Mouse (Mus musculus) limb, embryonic 15.5 days (tissue): ENCODE results near the gene Sik3. TPM values are rescaled to one million over a fixed set of nuclear protein-coding genes. Genes with fewer than 3 reads are reported as not detected.
A peak's percentile ranks its signal among the peaks of the same experiment; 100 is the strongest.

Experiments
- ATAC-seq: fragments of 200-750 bp; cut with Nextera tagmentation; 2 replicates; pipeline ENCODE4 v1.8.0; 2017; ENCODE audit warnings: low read depth, moderate TSS enrichment; ENCODE audit not compliant: insufficient number of reproducible peaks, low FRiP score, low TSS enrichment
- H3K27ac ChIP-seq: fragments of 300-500 bp; sonication (generic); 2 replicates; pipeline ENCODE4 v1.5.1; 2015; ENCODE audit warnings: moderate library complexity, mild to moderate bottlenecking, inconsistent platforms
- H3K27me3 ChIP-seq: fragments of 300-500 bp; sonication (generic); 2 replicates; pipeline ENCODE4 v1.6.1; 2015; ENCODE audit warnings: inconsistent platforms
- H3K36me3 ChIP-seq: fragments of 300-500 bp; sonication (generic); 2 replicates; pipeline ENCODE4 v1.6.1; 2015; ENCODE audit warnings: inconsistent platforms
- H3K4me1 ChIP-seq: fragments of 300-500 bp; sonication (generic); 2 replicates; pipeline ENCODE4 v1.6.1; 2015; ENCODE audit warnings: inconsistent platforms
- H3K4me2 ChIP-seq: fragments of 300-500 bp; sonication (generic); 2 replicates; pipeline ENCODE4 v1.6.1; 2015; ENCODE audit warnings: mild to moderate bottlenecking, inconsistent platforms
- H3K4me3 ChIP-seq: fragments of 300-500 bp; sonication (generic); 2 replicates; pipeline ENCODE4 v1.5.1; 2015; ENCODE audit warnings: mild to moderate bottlenecking, inconsistent platforms
- H3K9ac ChIP-seq: fragments of 300-500 bp; sonication (generic); 2 replicates; pipeline ENCODE4 v1.6.1; 2015; ENCODE audit warnings: inconsistent platforms
- H3K9me3 ChIP-seq: fragments of 300-500 bp; sonication (generic); 2 replicates; pipeline ENCODE4 v1.6.1; 2016; ENCODE audit warnings: inconsistent platforms
- WGBS: fragments of 180-500 bp; shearing (Covaris S2); methylation state at CpG from one replicate; pipeline ENCODE4 v1.1.7; 2015; 5-methylcytosine and 5-hydroxymethylcytosine counted together
- polyA plus RNA-seq: library from polyadenylated mRNA; unstranded; fragments of >200 nt; fragmentation: Nextera tagmentation; extraction: Ambion mirVana; gene quantifications from 2 replicates; pipeline ENCODE4 v1.2.1, GENCODE M21; 2015

Sik3 gene
- polyA plus RNA-seq, 1 experiment from 2014 or later, result 11.8 TPM

DNA sequence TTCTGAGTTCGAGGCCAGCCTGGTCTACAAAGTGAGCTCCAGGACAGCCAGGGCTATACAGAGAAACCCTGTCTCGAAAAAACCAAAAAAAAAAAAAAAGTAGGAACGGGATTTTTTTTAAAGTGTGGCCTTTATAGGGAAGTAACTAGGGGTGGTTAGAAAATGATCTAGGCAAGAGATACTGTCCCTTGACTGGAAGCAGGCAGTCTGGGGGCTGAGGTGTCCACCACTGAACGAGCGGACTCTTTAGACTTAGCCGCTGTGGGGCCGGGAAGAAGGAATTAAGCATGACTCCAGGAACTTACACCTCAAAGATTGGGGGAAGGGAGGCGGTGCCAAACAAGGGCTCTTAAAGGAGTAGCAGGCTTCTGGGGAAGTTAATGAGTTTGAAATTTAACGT lies 205.6 kb downstream of the Sik3 start:
- H3K4me3 ChIP-seq, result no peak overlapping the region
- 62% methylated on average over 9 of the region's 9 CpGs for WGBS
- H3K27me3 ChIP-seq, result no peaks in the 10 kb centered on the region
- H3K9ac ChIP-seq, result no peak overlapping the region
- no peaks in the 10 kb centered on the region for H3K9me3 ChIP-seq
- no peak for ATAC-seq
- H3K4me1 ChIP-seq, result no peaks in the 10 kb centered on the region
- H3K36me3 ChIP-seq, result peaks cover 54% of the 10 kb centered on the region
- H3K27ac ChIP-seq, result no peak overlapping the region
- H3K4me2 ChIP-seq, result no peak overlapping the region

DNA sequence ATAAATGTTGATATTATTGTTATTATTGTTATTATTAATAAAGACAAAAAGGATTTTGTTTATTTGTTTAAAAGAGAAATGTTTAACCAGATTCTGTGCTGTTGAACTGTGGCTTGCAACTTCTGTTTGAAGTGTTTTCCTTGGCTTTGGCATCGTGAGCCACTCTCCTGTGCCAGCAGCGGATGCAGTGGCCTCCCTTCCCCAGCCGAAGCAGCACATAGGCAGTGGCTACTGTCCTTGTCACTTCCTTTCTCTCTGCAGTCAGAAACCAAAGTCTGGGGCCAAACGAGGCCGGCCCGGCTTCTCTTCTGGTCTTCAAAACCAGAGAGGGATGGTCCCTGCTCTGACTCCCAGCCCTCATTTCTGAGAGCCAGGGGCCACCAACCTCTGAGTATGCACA lies 210.5 kb downstream of the Sik3 start:
- Histone ChIP-seq H3K36me3 (peaks cover 47% of the 10 kb centered on the region), H3K27me3 (no peaks in the 10 kb centered on the region), H3K9ac (no peak overlapping the region), H3K9me3 (no peaks in the 10 kb centered on the region), H3K27ac (no peak overlapping the region), H3K4me1 (no peaks in the 10 kb centered on the region), H3K4me3 (no peak overlapping the region), H3K4me2 (no peak overlapping the region)
- no peak for ATAC-seq
- WGBS, result 89% methylated on average over 6 of the region's 6 CpGs

DNA sequence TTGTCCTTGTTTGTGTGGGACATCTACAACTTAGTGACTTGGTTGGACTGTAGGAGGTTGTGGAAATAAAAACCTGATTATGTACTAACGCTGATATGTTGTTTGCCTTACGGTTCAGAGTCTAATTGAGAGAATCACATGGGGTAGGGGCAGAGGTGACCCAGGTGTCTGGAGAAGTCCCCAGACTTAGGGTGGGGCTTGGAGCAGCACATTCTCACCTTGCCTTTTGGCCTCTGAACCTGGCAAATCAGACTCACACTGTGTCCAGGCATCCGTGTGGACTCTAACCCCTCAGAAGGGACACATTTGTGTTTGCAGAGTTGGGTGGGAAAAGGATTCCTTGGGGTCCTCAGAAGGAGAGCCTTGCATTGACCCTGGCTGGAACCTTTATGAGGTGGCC lies 211.5 kb downstream of the Sik3 start:
- H3K36me3 ChIP-seq, result peaks cover 42% of the 10 kb centered on the region
- no peak for ATAC-seq
- 85% methylated on average over 3 of the region's 3 CpGs for WGBS
- no peaks in the 10 kb centered on the region; the same call in 1 of the 2 replicates for H3K27me3 ChIP-seq
- no peaks in the 10 kb centered on the region for H3K4me1 ChIP-seq
- no peak overlapping the region for H3K4me2 ChIP-seq
- H3K4me3 ChIP-seq, result no peak overlapping the region
- H3K9me3 ChIP-seq, result no peaks in the 10 kb centered on the region
- no peak overlapping the region for H3K9ac ChIP-seq
- H3K27ac ChIP-seq, result no peak overlapping the region

DNA sequence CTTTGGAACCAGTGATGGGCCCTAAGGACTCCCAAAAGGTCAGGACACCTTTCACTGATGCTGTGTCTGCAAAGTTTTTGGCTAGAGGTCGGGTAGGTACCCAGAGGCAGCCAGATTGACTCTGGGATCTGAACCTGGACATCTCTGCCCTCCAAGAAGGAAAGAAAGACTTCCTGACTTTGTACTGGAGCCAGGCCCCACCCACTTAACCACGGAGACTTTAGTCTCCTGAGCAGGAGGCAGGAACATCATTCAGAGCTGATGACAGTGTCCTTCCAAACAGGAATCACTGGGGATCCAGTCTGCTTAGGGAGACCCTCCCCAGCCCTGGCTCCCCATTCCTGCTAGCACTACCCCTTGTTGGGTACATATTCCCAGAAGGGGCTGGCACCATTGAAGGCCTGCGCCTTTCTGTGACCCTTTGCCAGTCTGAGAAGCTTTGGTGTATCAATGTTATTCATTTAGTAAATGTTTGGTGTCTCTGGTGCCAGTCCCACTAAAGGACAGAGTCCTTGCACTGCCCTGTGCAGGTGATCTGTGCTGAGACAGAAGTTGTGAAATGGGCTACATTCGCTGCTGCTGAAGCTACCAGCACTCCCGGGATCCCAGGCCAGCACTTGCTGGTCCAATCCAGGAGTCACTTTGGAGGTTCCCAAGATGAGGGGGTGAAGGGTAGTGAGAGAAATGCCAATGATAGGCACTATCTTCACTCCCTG lies 212.5 kb downstream of the Sik3 start:
- peaks cover 32% of the 10 kb centered on the region for H3K36me3 ChIP-seq
- no peak overlapping the region for H3K4me3 ChIP-seq
- peaks cover 7% of the 10 kb centered on the region for H3K4me1 ChIP-seq
- no peak overlapping the region for H3K27ac ChIP-seq
- WGBS, result 62% methylated on average over 5 of the region's 5 CpGs
- ATAC-seq, result no peak
- H3K4me2 ChIP-seq, result no peak overlapping the region
- H3K27me3 ChIP-seq, result no peaks in the 10 kb centered on the region; the same call in 1 of the 2 replicates
- H3K9me3 ChIP-seq, result no peaks in the 10 kb centered on the region
- no peak overlapping the region for H3K9ac ChIP-seq

DNA sequence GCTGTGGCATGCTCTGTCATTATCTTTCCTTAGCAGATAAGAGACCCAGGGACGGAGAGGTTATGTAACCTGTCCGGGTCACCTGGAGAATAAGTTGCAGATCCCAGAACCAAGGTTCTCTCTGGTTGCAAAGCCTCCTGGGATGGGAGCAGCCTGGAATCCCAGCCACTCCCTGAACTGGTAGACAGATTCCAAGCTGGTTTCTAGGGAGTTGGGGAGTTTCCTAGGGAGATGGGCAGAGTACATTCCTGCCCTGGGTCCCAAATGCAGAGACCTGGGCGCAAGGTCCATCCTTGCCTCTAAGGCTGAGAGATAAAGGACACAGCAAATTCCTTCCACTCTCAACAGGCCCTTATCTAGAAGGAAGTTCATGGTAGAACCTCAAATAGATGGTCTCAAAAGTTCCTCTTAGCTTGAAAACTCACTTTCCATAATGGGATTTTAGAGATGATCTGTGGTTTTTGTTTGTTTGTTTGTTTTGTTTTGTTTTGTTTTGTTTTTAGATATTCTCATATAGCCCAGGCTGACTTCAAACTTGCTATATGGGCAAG lies 214.5 kb downstream of the Sik3 start:
- Histone ChIP-seq H3K4me3 (no peak overlapping the region), H3K9me3 (no peaks in the 10 kb centered on the region), H3K9ac (no peak overlapping the region), H3K27me3 (no peaks in the 10 kb centered on the region; the same call in 1 of the 2 replicates), H3K4me2 (no peak overlapping the region), H3K36me3 (peaks cover 11% of the 10 kb centered on the region), H3K4me1 (peaks cover 15% of the 10 kb centered on the region), H3K27ac (no peak overlapping the region)
- WGBS, result 84% methylated on average over 3 of the region's 3 CpGs
- no peak for ATAC-seq

DNA sequence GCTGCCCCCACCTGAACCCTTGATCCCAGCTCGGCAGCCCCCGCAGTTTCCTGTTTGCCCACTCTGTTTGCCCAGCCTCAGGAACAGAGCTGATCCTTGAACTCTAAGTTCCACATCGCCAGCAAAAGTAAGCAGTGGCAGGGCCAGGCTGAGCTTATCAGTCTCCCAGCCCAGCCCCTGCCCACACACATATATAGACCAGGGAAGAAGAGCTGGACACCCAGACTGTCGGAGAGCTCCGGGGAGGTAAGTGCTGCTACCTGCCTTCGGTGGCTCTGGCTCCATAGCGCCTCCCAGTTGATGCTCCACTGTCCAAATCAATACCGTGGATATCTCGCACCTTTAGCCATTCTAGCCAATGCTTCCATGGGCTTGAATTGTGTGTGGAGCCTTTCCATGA lies 215.9 kb downstream of the Sik3 start, which contains the start of gene Apoa1:
Gene Apoa1, plus strand, starts transcription at position 90 of the 400 bp plus-strand sequence.
- H3K9ac ChIP-seq, result no peak within 1 kb of the TSS
- H3K36me3 ChIP-seq, result no peaks in the 10 kb centered on the region
- peak within 1 kb of the TSS; percentile 88; the same call in 1 of the 2 replicates for H3K4me2 ChIP-seq
- ATAC-seq, result no peak
- peaks cover 15% of the 10 kb centered on the region for H3K4me1 ChIP-seq
- no peaks in the 10 kb centered on the region; the same call in 1 of the 2 replicates for H3K27me3 ChIP-seq
- 73% methylated on average over 9 of the region's 9 CpGs for WGBS
- H3K27ac ChIP-seq, result no peak within 1 kb of the TSS
- no peaks in the 10 kb centered on the region for H3K9me3 ChIP-seq
- no peak within 1 kb of the TSS for H3K4me3 ChIP-seq

DNA sequence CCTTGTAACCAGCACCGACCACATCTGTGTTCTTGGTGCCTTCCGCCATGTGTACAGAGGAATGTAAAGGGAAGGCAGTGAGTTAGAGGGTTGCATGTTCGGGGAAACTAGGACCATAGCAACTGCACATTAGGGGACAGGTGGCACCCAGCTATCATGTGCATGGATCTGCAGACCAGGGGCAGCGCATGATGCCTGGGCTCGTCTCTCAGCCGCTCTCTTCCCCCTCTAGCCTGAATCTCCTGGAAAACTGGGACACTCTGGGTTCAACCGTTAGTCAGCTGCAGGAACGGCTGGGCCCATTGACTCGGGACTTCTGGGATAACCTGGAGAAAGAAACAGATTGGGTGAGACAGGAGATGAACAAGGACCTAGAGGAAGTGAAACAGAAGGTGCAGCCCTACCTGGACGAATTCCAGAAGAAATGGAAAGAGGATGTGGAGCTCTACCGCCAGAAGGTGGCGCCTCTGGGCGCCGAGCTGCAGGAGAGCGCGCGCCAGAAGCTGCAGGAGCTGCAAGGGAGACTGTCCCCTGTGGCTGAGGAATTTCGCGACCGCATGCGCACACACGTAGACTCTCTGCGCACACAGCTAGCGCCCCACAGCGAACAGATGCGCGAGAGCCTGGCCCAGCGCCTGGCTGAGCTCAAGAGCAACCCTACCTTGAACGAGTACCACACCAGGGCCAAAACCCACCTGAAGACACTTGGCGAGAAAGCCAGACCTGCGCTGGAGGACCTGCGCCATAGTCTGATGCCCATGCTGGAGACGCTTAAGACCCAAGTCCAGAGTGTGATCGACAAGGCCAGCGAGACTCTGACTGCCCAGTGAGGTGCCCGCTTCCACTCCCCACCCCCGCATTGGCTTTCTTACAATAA lies 217.2 kb downstream of the Sik3 start:
- no peaks in the 10 kb centered on the region; the same call in 1 of the 2 replicates for H3K27me3 ChIP-seq
- whole genome bisulfite sequencing, result 15% methylated on average over 37 of the region's 37 CpGs
- no peaks in the 10 kb centered on the region for H3K9me3 ChIP-seq
- peak overlapping the region; percentile 88 for H3K4me2 ChIP-seq
- H3K4me1 ChIP-seq, result peaks cover 15% of the 10 kb centered on the region
- peak overlapping the region; percentile 48 for H3K4me3 ChIP-seq
- peak overlapping the region; percentile 15; the same call in 1 of the 2 replicates for H3K9ac ChIP-seq
- ATAC-seq, result peak; percentile 73; the same call in 1 of the 2 replicates
- no peaks in the 10 kb centered on the region for H3K36me3 ChIP-seq
- no peak overlapping the region for H3K27ac ChIP-seq

DNA sequence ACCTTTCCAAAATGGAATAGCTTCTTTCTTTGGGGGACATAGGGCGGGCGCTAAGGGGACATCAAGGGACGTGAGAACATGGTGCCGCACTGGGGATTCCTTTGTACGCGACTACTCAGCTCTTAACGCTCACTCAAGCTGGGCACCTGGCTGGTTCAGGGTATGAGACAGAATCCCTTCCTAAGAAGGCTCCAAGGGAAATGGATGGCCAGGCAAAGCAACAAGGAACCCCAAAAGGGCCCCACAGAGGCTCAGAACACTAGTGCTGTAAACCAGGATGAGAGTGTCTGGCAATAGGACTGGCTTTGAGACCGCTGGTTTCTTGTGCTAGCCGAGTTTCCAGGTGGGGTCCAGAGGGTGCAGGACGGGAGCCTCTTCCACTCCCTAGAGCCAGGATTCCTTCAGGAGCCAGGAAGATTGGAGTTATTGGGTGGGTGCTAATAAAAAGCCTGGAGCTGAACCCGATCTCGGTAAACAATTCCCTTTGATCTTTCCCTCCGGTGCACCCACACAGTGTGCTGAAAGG lies 217.9 kb downstream of the Sik3 start:
- H3K27ac ChIP-seq, result no peak overlapping the region
- peaks cover 15% of the 10 kb centered on the region for H3K4me1 ChIP-seq
- H3K4me3 ChIP-seq, result peak overlapping the region; percentile 48
- H3K36me3 ChIP-seq, result no peaks in the 10 kb centered on the region
- no peaks in the 10 kb centered on the region; the same call in 1 of the 2 replicates for H3K27me3 ChIP-seq
- 11% methylated on average over 13 of the region's 13 CpGs for WGBS
- H3K9me3 ChIP-seq, result no peaks in the 10 kb centered on the region
- H3K4me2 ChIP-seq, result peak overlapping the region; percentile 88
- no peak for ATAC-seq
- H3K9ac ChIP-seq, result peak overlapping the region; percentile 15; the same call in 1 of the 2 replicates

DNA sequence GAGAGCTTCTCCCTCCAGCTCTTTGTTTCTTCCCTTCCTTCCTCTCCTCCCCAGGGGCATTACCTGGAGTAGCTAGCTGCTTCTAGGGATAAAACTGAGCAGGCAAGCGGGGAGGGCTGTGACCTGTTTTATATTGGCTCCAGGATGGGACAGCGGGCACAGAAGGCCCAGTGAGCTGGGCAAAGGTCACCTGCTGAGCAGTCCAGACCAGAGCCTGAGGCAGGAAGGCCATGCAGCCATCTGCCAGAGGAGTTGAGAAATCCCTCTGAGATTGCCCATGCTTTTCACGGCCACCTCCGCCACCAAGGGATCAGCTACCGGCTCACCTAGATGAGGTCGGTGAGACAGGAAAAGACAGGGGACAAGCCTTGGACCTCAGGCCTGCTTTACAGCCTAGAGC lies 222.6 kb downstream of the Sik3 start:
- Histone ChIP-seq H3K9me3 (no peaks in the 10 kb centered on the region), H3K4me3 (no peak overlapping the region), H3K4me2 (no peak overlapping the region), H3K27ac (no peak overlapping the region), H3K27me3 (no peaks in the 10 kb centered on the region), H3K9ac (no peak overlapping the region), H3K4me1 (peaks cover 7% of the 10 kb centered on the region), H3K36me3 (no peaks in the 10 kb centered on the region)
- 89% methylated on average over 6 of the region's 6 CpGs for WGBS
- ATAC-seq, result no peak

DNA sequence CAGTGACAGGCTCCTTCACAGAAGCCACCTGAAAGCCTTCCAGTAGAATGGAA lies 222.8 kb downstream of the Sik3 start, which contains the start of gene Apoc3:
Gene Apoc3, minus strand, starts transcription at position 41 of the 53 bp plus-strand sequence.
- Histone ChIP-seq H3K36me3 (no peaks in the 10 kb centered on the region), H3K27me3 (no peaks in the 10 kb centered on the region), H3K27ac (no peak within 1 kb of the TSS), H3K9ac (no peak within 1 kb of the TSS), H3K9me3 (no peaks in the 10 kb centered on the region), H3K4me3 (no peak within 1 kb of the TSS), H3K4me2 (no peak within 1 kb of the TSS), H3K4me1 (peaks cover 5% of the 10 kb centered on the region)
- ATAC-seq, result no peak

DNA sequence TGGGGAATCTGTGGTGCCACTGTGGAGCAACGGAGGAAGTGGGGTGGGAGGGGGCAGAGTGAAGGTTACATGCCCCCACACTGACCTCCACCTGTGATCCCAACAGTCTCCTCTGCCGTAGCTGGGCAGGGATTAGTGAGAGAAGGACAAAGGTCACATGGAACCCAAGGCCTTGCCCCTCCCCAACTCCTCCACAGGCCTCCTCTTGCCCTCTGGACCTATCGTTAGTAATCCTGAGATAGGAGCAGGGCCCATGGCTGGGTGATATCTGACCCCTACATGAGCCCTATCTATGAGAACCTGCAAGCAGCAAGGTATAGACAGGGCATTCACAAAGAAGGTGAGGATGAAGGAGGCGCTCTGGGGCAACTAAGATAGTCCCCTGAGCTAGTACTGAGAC lies 223.0 kb downstream of the Sik3 start:
- H3K4me1 ChIP-seq, result 0 out of 2 replicates have a peak, but pooled peaks cover 3% of the 10 kb centered on the region
- H3K36me3 ChIP-seq, result no peaks in the 10 kb centered on the region
- H3K9ac ChIP-seq, result no peak overlapping the region
- no peaks in the 10 kb centered on the region for H3K9me3 ChIP-seq
- H3K27ac ChIP-seq, result no peak overlapping the region
- no peak overlapping the region for H3K4me2 ChIP-seq
- H3K27me3 ChIP-seq, result no peaks in the 10 kb centered on the region
- ATAC-seq, result no peak
- 61% methylated on average over 4 of the region's 4 CpGs for WGBS
- H3K4me3 ChIP-seq, result no peak overlapping the region

DNA sequence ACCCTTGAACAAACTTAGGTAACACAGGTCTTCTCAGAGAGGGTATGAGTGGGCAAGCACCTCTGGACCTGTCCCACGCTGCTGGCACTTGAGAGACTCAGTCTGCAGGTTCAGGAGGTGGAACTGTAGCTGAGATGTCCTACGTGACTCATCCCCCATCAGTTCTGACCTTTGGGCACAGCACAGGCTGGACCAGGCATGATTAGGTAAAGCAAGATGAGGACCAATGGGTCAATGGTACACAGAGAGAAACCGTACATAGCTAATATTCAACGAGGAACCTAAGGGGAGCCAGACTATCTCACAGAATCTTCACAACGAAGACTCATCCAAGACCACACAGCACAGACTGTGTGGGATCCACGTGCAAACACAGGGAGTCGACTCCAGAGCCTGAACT lies 226.2 kb downstream of the Sik3 start:
- Histone ChIP-seq H3K9ac (no peak overlapping the region), H3K9me3 (no peaks in the 10 kb centered on the region), H3K4me2 (no peak overlapping the region), H3K27ac (no peak overlapping the region), H3K27me3 (no peaks in the 10 kb centered on the region), H3K4me1 (no peaks in the 10 kb centered on the region), H3K36me3 (no peaks in the 10 kb centered on the region), H3K4me3 (no peak overlapping the region)
- no peak for ATAC-seq
- WGBS, result 88% methylated on average over 7 of the region's 7 CpGs
